Mouse (Mus musculus) thymus, postnatal 25 days (tissue): ENCODE results near the gene Cysrt1.
"Not testable (repeated sequence)": the region's sequence is repeated elsewhere in the genome, so short reads cannot be mapped to it uniquely, and the experiment has no call there.

Experiments
- DNase-seq: peaks from one replicate; pipeline ENCODE4 v3.0.0; 2022

The Cysrt1 gene

GRCm38 (mm10) chr2:25264286-25264660, 22.0 kb upstream of the Cysrt1 start:
- no peak for DNase-seq

GRCm38 (mm10) chr2:25263623-25264285, 21.5 kb upstream of the Cysrt1 start:
- DNase-seq: no peak

- DNase-seq: peak; percentile 61
Observed at GRCm38 (mm10) chr2:25262795-25263622, 20.8 kb upstream of the Cysrt1 start.

- peak; percentile 94 for DNase-seq
Observed at GRCm38 (mm10) chr2:25262291-25262767, 20.1 kb upstream of the Cysrt1 start, which contains the start of gene Tprn. TSS of gene Tprn (plus strand) at chr2:25262618.

- no peak for DNase-seq
Observed at GRCm38 (mm10) chr2:25261870-25262269, 19.6 kb upstream of the Cysrt1 start.

GRCm38 (mm10) chr2:25258887-25259286, 16.6 kb upstream of the Cysrt1 start:
- peak; percentile 25 for DNase-seq

GRCm38 (mm10) chr2:25257250-25257649, 15.0 kb upstream of the Cysrt1 start:
- not testable (repeated sequence) for DNase-seq

GRCm38 (mm10) chr2:25256443-25257109, 14.3 kb upstream of the Cysrt1 start:
- DNase-seq: peak; percentile 73

GRCm38 (mm10) chr2:25255284-25255779, 13.1 kb upstream of the Cysrt1 start, which contains the start of gene Tmem203:
TSS of gene Tmem203 (plus strand) at chr2:25255439.
- DNase-seq: peak; percentile 87

- peak; percentile 45 for DNase-seq
Observed at GRCm38 (mm10) chr2:25252331-25252730, 10.1 kb upstream of the Cysrt1 start.

- no peak for DNase-seq
Observed at GRCm38 (mm10) chr2:25246183-25247072, 4.2 kb upstream of the Cysrt1 start, which contains the start of gene AL732309.1. TSS of gene AL732309.1 (minus strand) at chr2:25246863.

GRCm38 (mm10) chr2:25244144-25244543, 1.9 kb upstream of the Cysrt1 start:
- no peak for DNase-seq

GRCm38 (mm10) chr2:25243342-25243741, 1.1 kb upstream of the Cysrt1 start:
- DNase-seq: no peak

GRCm38 (mm10) chr2:25241438-25241775, 845 bp downstream of the Cysrt1 start:
- DNase-seq: no peak

- peak; percentile 43 for DNase-seq
Observed at GRCm38 (mm10) chr2:25240723-25241437, 1.4 kb downstream of the Cysrt1 start.

- DNase-seq: no peak
Observed at GRCm38 (mm10) chr2:25240310-25240709, 1.9 kb downstream of the Cysrt1 start.

GRCm38 (mm10) chr2:25239766-25240165, 2.5 kb downstream of the Cysrt1 start:
- no peak for DNase-seq

- no peak for DNase-seq
Observed at GRCm38 (mm10) chr2:25238106-25238505, 4.1 kb downstream of the Cysrt1 start.

GRCm38 (mm10) chr2:25237522-25237921, 4.7 kb downstream of the Cysrt1 start:
- no peak for DNase-seq

GRCm38 (mm10) chr2:25236614-25237013, 5.6 kb downstream of the Cysrt1 start, which contains the start of gene Rnf224:
TSS of gene Rnf224 (minus strand) at chr2:25236787.
- DNase-seq: no peak

GRCm38 (mm10) chr2:25234551-25235220, 7.6 kb downstream of the Cysrt1 start:
- DNase-seq: no peak
